In genomic region chr9:115847289-115848074, GRCm38 (mm10) we compare ENCODE assay signal across 9 mouse cellular contexts.
DNase-seq lines count a peak whose midpoint lies in the region; ATAC-seq and TF ChIP-seq lines count a peak whose summit lies in the region.
"Had no signal": no experiment of that assay in that cellular context is flagged by ENCODE, and none has a peak within 500 bp of the region (broad histone marks: within the 10 kb centered on the region; RNA-seq: fewer than 3 reads in every experiment).

No protein-coding gene starts in this region.

- H3K27ac ChIP-seq in lung, embryonic 15.5 days: no peak overlapping the region
- no peak overlapping the region for H3K27ac ChIP-seq in forebrain, embryonic 14.5 days (ENCODE audit: low read depth, low read length)
- no peak overlapping the region for H3K27ac ChIP-seq in limb, embryonic 14.5 days (replicated peaks; ENCODE audit: low read depth, low read length)
- no peak overlapping the region for H3K27ac ChIP-seq in stomach, embryonic 15.5 days

- no peaks in the 10 kb centered on the region for H3K27me3 ChIP-seq in lung, embryonic 15.5 days
- no peaks in the 10 kb centered on the region for H3K27me3 ChIP-seq in forebrain, embryonic 14.5 days (replicated peaks; ENCODE audit: control insufficient read depth, insufficient read depth, low read length)
- no peaks in the 10 kb centered on the region for H3K27me3 ChIP-seq in limb, embryonic 14.5 days (ENCODE audit: control insufficient read depth, insufficient read depth, low read length)
- H3K27me3 ChIP-seq in stomach, embryonic 15.5 days (replicated peaks): no peaks in the 10 kb centered on the region

- 27% methylated on average over 12 of the region's 12 CpGs for WGBS in lung, embryonic 15.5 days
- WGBS in forebrain, embryonic 14.5 days: 41% methylated on average over 12 of the region's 12 CpGs
- WGBS in limb, embryonic 14.5 days: 34% methylated on average over 12 of the region's 12 CpGs
- 26% methylated on average over 12 of the region's 12 CpGs for WGBS in stomach, embryonic 15.5 days

- no peak for TF ChIP-seq POLR2A in limb, embryonic 14.5 days (IDR thresholded peaks at IDR 0.05; ENCODE audit: borderline replicate concordance, extremely low read depth, insufficient read depth, insufficient read length)

- no peak for DNase-seq in lung, adult 18-20 months
- DNase-seq in forebrain, embryonic 14.5 days (ENCODE audit: low spot score): peak; percentile 76
- peak; percentile 69 for DNase-seq in limb, embryonic 14.5 days (ENCODE audit: low spot score)
- DNase-seq in cerebellum, postnatal 25 days: no peak
- no peak for DNase-seq in left cerebral cortex, postnatal 10 days (ENCODE audit: extremely low spot score in 1 of 2, low spot score in 2 of 2)
- no peak for DNase-seq in frontal cortex, postnatal 10 days (ENCODE audit: low spot score in 2 of 2)

- H3K4me2 ChIP-seq in lung, embryonic 15.5 days: peak overlapping the region; percentile 46
- peak overlapping the region; percentile 42 for H3K4me2 ChIP-seq in forebrain, embryonic 14.5 days (ENCODE audit: low read length)
- H3K4me2 ChIP-seq in limb, embryonic 14.5 days (replicated peaks; ENCODE audit: low read depth, low read length, severe bottlenecking): peak overlapping the region; percentile 37; the same call in 1 of the 2 replicates
- H3K4me2 ChIP-seq in stomach, embryonic 15.5 days: peak overlapping the region; percentile 40

- H3K4me3 ChIP-seq in lung, embryonic 15.5 days: peak overlapping the region; percentile 27
- H3K4me3 ChIP-seq in forebrain, embryonic 14.5 days (ENCODE audit: low read depth, low read length): peak overlapping the region; percentile 16
- peak overlapping the region; percentile 22 for H3K4me3 ChIP-seq in limb, embryonic 14.5 days (replicated peaks; ENCODE audit: low read length)
- no peak overlapping the region; the same call in 1 of the 2 replicates for H3K4me3 ChIP-seq in stomach, embryonic 15.5 days (replicated peaks)
- H3K4me3 ChIP-seq: megakaryocyte, embryonic 14.5 days had no signal

- peaks cover 11% of the 10 kb centered on the region; the same call in 1 of the 2 replicates for H3K4me1 ChIP-seq in lung, embryonic 15.5 days
- H3K4me1 ChIP-seq in forebrain, embryonic 14.5 days (ENCODE audit: control insufficient read depth, insufficient read depth, low read length): no peaks in the 10 kb centered on the region
- no peaks in the 10 kb centered on the region for H3K4me1 ChIP-seq in limb, embryonic 14.5 days (ENCODE audit: control insufficient read depth, insufficient read depth, low read length)
- 0 out of 2 replicates have a peak, but pooled peaks cover 3% of the 10 kb centered on the region for H3K4me1 ChIP-seq in stomach, embryonic 15.5 days

- no peak overlapping the region for H3K9ac ChIP-seq in lung, embryonic 15.5 days
- H3K9ac ChIP-seq in forebrain, embryonic 14.5 days (ENCODE audit: low read length): no peak overlapping the region
- H3K9ac ChIP-seq in limb, embryonic 14.5 days (ENCODE audit: low read depth, low read length, severe bottlenecking): no peak overlapping the region
- no peak overlapping the region for H3K9ac ChIP-seq in stomach, embryonic 15.5 days

- peak; percentile 87; the same call in 1 of the 2 replicates for ATAC-seq in lung, embryonic 15.5 days (ENCODE audit: borderline replicate concordance, extremely low read depth, low FRiP score, low TSS enrichment)
- peak; percentile 93 for ATAC-seq in forebrain, embryonic 14.5 days
- peak; percentile 86 for ATAC-seq in limb, embryonic 14.5 days (ENCODE audit: low FRiP score, low read depth)
- ATAC-seq in stomach, embryonic 15.5 days (ENCODE audit: insufficient read depth, low FRiP score, low read depth): no peak

- intact Hi-C loops in left cerebral cortex, postnatal 10 days (cut with DNase I): no loop called here

- no peaks in the 10 kb centered on the region for H3K9me3 ChIP-seq in lung, embryonic 15.5 days
- H3K9me3 ChIP-seq in forebrain, embryonic 14.5 days (replicated peaks; ENCODE audit: control insufficient read depth, low read length): no peaks in the 10 kb centered on the region
- H3K9me3 ChIP-seq in limb, embryonic 14.5 days (ENCODE audit: control insufficient read depth, low read length): no peaks in the 10 kb centered on the region
- H3K9me3 ChIP-seq in stomach, embryonic 15.5 days: no peaks in the 10 kb centered on the region
- H3K9me3 ChIP-seq: megakaryocyte, embryonic 14.5 days had no signal

- no peaks in the 10 kb centered on the region for H3K36me3 ChIP-seq in lung, embryonic 15.5 days
- H3K36me3 ChIP-seq in forebrain, embryonic 14.5 days (ENCODE audit: control insufficient read depth, insufficient read depth, low read length): no peaks in the 10 kb centered on the region
- no peaks in the 10 kb centered on the region for H3K36me3 ChIP-seq in limb, embryonic 14.5 days (ENCODE audit: control insufficient read depth, insufficient read depth, low read length)
- H3K36me3 ChIP-seq in stomach, embryonic 15.5 days: no peaks in the 10 kb centered on the region

Comparison
In these comparisons a context has a peak if more than half of its experiments do, and no peak if none do; other contexts are left out.
1. DNase-seq: peak in forebrain, embryonic 14.5 days (single experiment) and limb, embryonic 14.5 days (single experiment); none in lung, adult 18-20 months (0 of 2), cerebellum, postnatal 25 days (0 of 2), left cerebral cortex, postnatal 10 days (0 of 2) and frontal cortex, postnatal 10 days (0 of 2).
2. Peak in every context shown above with its lines, with median percentiles within 50 percentile points of each other: H3K4me2 ChIP-seq.